Mouse (Mus musculus) layer of hippocampus, postnatal 10 days (tissue): ENCODE measurements around the gene Esp16. TPM values are rescaled to one million over a fixed set of nuclear protein-coding genes. Genes with fewer than 3 reads are reported as not detected.
"Not testable (repeated sequence)": the region's sequence is repeated elsewhere in the genome, so short reads cannot be mapped to it uniquely, and the experiment has no call there.

ENCODE experiments used
- DNase-seq, 2 experiments: peaks; one replicate each; pipeline ENCODE4 v3.0.0; 2021; ENCODE audit warnings: low spot score in 2 of 2
- long read RNA-seq: library from polyadenylated mRNA; stranded (forward); transcript quantifications from one replicate; pipeline ENCODE4 v2.0.0, GENCODE M21; 2023
- total RNA-seq, 2 experiments: library from RNA; stranded (reverse); gene quantifications; 2 replicates each; pipeline ENCODE4 v1.2.3; 2021

The Esp16 gene
- not detected for total RNA-seq
- long read RNA-seq, result 0 reads

DNA sequence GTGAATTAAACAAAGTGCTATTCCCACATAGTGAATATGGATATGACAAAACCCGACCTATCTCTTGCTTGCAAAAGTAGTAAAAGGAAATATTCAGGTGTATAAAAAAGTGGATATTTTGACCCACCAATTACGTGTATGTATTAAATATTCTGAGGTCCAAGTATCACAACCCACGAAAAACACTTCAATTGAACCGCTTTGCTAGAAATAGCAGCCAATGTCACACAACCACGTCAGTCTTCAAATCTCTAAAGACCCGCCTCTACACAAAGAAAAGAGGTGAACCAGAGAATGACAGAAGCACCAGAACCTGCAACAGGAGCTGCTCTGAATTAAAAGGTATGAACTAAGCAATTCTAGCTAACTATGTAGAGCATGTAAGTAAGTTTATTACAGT is at the start of gene Esp16:
TSS of gene Esp16 (plus strand) at position 301 of the 400 bp plus-strand sequence.
- not testable (repeated sequence) for DNase-seq

- DNase-seq, result not testable (repeated sequence)
Measured at GRCm38 (mm10) chr17:39498043-39498442, 37.9 kb upstream of the Esp16 start.

Other genes starting within 250 kb of the Esp16 start
- not detected for gene Esp18, start 129.8 kb upstream of the Esp16 start, total RNA-seq
- gene Esp15, start 104.8 kb downstream of the Esp16 start, total RNA-seq, result not detected